Mouse (Mus musculus) lung, adult 2 months (tissue): ENCODE results near the gene Tcf20.

Experiments used
- CTCF ChIP-seq: fragments of 200-500 bp; IDR thresholded peaks from 2 replicates; pipeline ENCODE4 v1.5.1; 2011; ENCODE audit warnings: mild to moderate bottlenecking, low read length, control low read depth; ENCODE audit not compliant: insufficient read depth
- POLR2A ChIP-seq: fragments of 200-500 bp; IDR thresholded peaks from 2 replicates; pipeline ENCODE4 v1.6.1; 2011; ENCODE audit warnings: low read depth, mild to moderate bottlenecking, control low read depth, low read length, borderline replicate concordance; ENCODE audit errors: extremely low read depth

DNA sequence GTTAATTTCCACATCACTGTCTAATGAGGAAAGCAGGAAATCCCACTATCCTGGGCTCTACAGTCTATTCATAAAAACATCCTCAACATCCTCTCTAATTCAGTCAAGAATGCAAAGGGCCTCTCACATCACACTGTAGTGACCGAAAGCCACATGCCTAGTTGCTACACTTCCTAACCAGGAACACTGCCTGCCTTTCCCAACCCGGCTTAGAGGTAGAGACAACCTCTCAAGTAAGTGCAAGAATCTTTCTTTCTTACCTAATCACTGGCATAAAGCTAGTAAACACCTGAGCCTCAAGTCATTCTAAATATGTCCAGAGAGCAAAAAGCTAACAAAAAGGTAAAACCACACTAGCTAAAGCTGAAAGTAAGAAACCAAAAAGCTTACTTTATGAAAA is 110.8 kb downstream of the Tcf20 start:
- TF ChIP-seq CTCF: no peak
- TF ChIP-seq POLR2A: no peak
